Mouse (Mus musculus): ENCODE measurements around the gene Efcab2. TPM values are rescaled to one million over a fixed set of nuclear protein-coding genes. Genes with fewer than 3 reads are reported as not detected.
A peak's percentile ranks its signal among the peaks of the same experiment; 100 is the strongest.

The Efcab2 gene
- polyA plus RNA-seq (2016; fragmentation: Nextera tagmentation; extraction: Ambion mirVana): 7.9 and 8.0 TPM in 2 replicates

DNA sequence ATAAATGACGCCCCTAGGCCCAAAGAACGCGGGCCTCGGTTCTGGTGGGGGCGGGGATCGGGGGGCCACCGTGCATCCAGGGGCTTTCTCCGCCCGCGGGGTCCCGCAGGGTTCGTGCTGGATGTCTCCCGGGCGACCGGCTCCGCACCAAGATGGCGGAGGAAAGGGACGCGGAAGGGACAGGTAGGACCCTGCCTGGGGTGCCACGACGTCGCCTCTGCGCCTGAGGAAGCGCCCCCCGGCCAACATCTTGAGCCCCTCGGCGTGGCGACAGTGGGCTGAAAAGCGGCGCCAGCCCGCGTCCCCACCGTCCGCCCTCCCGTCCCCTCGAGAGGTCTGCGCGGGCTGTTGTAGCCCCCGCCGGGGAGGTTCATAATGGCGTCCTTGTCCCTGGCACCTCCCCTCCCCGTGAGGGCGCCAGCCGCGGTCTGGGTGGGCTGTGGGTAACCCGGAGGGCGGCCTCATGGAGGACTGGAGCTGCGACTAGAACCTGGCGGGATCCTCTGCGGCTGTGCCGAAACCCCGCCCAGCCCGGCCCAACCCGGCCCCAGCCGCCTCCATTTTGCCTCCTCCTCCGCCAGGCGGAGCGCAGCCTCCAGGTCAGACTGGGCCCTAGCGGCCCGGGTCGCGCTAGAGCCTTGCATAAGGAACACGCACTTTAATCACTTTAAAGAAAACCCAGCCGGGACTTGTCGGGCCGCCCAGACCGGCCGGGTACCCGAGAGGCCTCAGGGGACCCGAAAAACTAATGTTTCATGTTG lies at the start of gene Efcab2:
Efcab2 (plus strand) TSS at position 135 of the 761 bp plus-strand sequence.
- peaks cover 14% of the 10 kb centered on the region; the same call in 1 of the 2 replicates for H3K4me1 ChIP-seq
- under 1% methylated on average over 69 of the region's 70 CpGs for whole genome bisulfite sequencing
- H3K9me3 ChIP-seq (replicated peaks): no peaks in the 10 kb centered on the region
- peak within 1 kb of the TSS; percentile 82 for H3K4me3 ChIP-seq
- DNase-seq (ENCODE audit: low spot score): peak; percentile 95
- no peaks in the 10 kb centered on the region for H3K27me3 ChIP-seq (ENCODE audit: low read depth, poor library complexity, severe bottlenecking)
- peak within 1 kb of the TSS; percentile 100 for H3K27ac ChIP-seq (replicated peaks)
- H3K36me3 ChIP-seq: no peaks in the 10 kb centered on the region

DNA sequence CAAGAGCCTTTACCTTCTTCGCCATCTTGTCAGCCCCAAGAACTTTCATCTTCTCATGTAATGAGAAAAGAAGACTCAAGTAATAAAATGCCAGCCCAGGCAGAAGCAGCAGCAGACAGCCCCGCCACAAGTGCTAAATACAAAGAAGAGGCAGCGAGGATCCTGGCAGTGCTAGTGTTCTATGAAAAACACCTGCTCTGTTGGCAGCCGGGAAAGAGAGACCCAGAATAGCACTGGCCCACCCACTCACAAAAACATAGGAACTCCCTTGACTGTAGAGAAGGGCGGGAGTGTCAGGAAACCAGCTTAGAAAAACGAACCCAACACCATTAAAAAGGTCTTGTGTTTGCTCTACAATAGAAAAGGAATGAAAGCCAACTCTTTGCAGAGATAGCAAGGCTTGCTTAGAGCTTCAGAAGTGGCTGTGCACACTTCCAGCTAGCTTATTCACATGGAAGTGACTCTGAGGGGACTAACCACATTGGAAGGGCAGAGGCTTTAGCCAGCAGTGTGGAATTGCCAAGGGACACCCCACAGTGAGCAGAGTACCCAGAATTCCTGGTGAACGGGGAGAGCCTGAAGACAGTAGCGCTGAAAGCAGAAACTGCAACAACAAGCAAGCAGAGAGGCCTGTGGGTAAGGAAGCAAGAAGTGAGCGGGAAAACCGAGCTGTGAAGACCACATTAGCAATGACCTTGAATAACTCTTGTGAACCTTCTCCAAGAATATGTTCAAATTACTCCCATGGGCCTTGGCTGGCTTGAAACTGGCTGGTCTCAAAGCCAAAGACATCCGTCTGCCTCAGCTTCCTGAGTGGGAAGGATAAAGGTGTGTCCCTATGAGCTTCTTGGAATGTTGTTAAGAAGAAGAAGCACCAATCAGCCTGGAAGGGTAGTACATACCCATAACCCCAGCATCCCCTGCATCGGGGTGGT lies 47.8 kb upstream of the Efcab2 start:
- H3K36me3 ChIP-seq: no peaks in the 10 kb centered on the region
- no peaks in the 10 kb centered on the region for H3K9me3 ChIP-seq (replicated peaks)
- H3K4me3 ChIP-seq: no peak overlapping the region
- DNase-seq (ENCODE audit: low spot score): no peak
- H3K4me1 ChIP-seq: 0 out of 2 replicates have a peak, but pooled peaks cover 3% of the 10 kb centered on the region
- H3K27me3 ChIP-seq (ENCODE audit: low read depth, poor library complexity, severe bottlenecking): no peaks in the 10 kb centered on the region
- WGBS: 75% methylated on average over 12 of the region's 12 CpGs
- no peak overlapping the region for H3K27ac ChIP-seq (replicated peaks)

DNA sequence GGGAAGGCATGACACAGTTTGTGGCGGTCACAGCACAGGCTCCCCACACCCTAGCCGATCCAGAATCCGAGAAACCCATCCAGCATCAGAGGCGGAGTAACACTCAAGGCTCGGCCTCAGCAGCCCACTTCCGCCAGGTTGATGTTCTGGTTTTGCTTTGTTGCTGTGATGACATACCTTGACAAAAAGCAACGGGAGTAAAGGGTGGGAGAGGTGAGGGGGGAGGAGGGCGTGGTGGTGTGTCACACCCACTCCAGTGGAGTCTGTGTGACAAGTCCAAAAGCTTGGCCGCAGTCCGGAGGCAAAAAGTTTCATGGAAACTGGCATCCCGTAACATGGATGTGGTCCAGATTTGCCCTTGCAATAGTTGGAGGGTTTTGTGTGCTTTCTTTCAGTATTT lies 45.6 kb upstream of the Efcab2 start:
- 0 out of 2 replicates have a peak, but pooled peaks cover 3% of the 10 kb centered on the region for H3K4me1 ChIP-seq
- no peak for DNase-seq (ENCODE audit: low spot score)
- H3K4me3 ChIP-seq: no peak overlapping the region
- no peaks in the 10 kb centered on the region for H3K36me3 ChIP-seq
- 85% methylated on average over 11 of the region's 11 CpGs for WGBS
- no peak overlapping the region for H3K27ac ChIP-seq (replicated peaks)
- no peaks in the 10 kb centered on the region for H3K27me3 ChIP-seq (ENCODE audit: low read depth, poor library complexity, severe bottlenecking)
- H3K9me3 ChIP-seq (replicated peaks): no peaks in the 10 kb centered on the region

DNA sequence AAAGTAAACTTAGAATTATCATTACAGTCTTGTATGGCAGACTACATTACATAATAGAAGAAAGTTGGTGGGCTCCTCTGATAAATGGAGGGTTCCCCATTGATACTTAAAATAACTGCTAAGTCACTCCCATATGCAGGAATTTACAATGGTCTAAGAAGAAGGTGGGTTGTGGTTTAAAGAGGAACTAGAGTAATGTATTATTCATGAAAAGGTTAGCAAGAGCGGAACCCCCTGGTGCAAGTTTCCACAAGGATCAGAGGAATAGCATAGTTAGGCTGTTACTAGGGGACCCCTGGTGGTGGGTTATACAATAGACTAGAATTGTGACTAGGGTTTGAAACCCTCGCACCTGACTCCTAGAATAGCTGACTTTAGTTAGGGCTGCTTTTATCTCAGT lies 45.2 kb upstream of the Efcab2 start:
- 66% methylated on average over 2 of the region's 2 CpGs for whole genome bisulfite sequencing
- DNase-seq (ENCODE audit: low spot score): no peak
- no peaks in the 10 kb centered on the region for H3K36me3 ChIP-seq

DNA sequence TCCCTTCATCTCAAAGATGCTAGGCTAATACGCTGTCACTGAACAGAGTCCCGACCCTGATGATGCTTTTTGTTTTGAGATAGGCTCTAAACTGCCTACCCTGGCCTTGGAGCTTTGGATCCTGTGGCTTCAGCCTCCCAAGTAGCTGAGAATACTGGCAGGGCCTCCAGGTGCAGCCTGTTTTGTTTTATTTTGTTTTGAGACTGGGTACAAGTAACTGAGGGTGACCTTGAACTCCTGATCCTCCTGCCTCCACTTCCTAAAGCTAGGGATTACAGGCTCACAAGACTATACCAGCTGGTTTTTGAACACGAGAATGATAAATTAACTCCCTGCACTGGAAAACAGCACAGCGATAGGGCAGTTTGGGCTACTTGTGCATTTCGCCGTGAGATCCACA lies 40.7 kb upstream of the Efcab2 start:
- no peaks in the 10 kb centered on the region for H3K36me3 ChIP-seq
- WGBS: 90% methylated on average over 6 of the region's 6 CpGs
- H3K4me3 ChIP-seq: no peak overlapping the region
- H3K4me1 ChIP-seq: peaks cover 25% of the 10 kb centered on the region
- no peaks in the 10 kb centered on the region for H3K9me3 ChIP-seq (replicated peaks)
- no peak for DNase-seq (ENCODE audit: low spot score)
- no peak overlapping the region for H3K27ac ChIP-seq (replicated peaks)
- H3K27me3 ChIP-seq (ENCODE audit: low read depth, poor library complexity, severe bottlenecking): no peaks in the 10 kb centered on the region

More for the DNA sequence above, 45.2 kb upstream of the Efcab2 start:
- no peaks in the 10 kb centered on the region for H3K27me3 ChIP-seq (ENCODE audit: low read depth, poor library complexity, severe bottlenecking)
- H3K4me1 ChIP-seq: 0 out of 2 replicates have a peak, but pooled peaks cover 3% of the 10 kb centered on the region
- no peak overlapping the region for H3K4me3 ChIP-seq
- no peaks in the 10 kb centered on the region for H3K9me3 ChIP-seq (replicated peaks)
- no peak overlapping the region for H3K27ac ChIP-seq (replicated peaks)

DNA sequence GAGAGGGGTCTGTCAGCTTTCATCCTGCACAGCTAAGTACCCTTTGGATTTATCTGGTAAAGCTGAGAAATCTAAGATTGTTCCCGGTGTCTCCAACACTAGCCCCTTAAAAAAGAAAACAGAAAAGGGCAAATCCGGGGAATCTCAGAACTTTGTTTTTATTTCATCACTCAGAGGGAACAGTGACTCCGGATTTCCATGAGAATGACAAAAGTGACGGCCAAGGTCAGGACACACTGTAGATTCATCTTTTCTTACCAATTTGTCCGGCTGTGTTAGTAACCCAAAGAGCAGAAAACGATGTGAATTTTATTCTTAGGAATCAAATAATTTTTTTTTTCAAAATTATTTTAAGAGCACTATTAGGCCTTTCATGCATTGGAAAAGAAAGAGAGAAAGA lies 37.8 kb upstream of the Efcab2 start:
- H3K4me1 ChIP-seq: peaks cover 25% of the 10 kb centered on the region
- 70% methylated on average over 6 of the region's 6 CpGs for WGBS
- peak overlapping the region; percentile 87; the same call in 1 of the 2 replicates for H3K27ac ChIP-seq (replicated peaks)
- peak overlapping the region; percentile 64; the same call in 1 of the 2 replicates for H3K4me3 ChIP-seq
- DNase-seq (ENCODE audit: low spot score): no peak
- H3K9me3 ChIP-seq (replicated peaks): no peaks in the 10 kb centered on the region
- H3K36me3 ChIP-seq: no peaks in the 10 kb centered on the region
- H3K27me3 ChIP-seq (ENCODE audit: low read depth, poor library complexity, severe bottlenecking): no peaks in the 10 kb centered on the region

DNA sequence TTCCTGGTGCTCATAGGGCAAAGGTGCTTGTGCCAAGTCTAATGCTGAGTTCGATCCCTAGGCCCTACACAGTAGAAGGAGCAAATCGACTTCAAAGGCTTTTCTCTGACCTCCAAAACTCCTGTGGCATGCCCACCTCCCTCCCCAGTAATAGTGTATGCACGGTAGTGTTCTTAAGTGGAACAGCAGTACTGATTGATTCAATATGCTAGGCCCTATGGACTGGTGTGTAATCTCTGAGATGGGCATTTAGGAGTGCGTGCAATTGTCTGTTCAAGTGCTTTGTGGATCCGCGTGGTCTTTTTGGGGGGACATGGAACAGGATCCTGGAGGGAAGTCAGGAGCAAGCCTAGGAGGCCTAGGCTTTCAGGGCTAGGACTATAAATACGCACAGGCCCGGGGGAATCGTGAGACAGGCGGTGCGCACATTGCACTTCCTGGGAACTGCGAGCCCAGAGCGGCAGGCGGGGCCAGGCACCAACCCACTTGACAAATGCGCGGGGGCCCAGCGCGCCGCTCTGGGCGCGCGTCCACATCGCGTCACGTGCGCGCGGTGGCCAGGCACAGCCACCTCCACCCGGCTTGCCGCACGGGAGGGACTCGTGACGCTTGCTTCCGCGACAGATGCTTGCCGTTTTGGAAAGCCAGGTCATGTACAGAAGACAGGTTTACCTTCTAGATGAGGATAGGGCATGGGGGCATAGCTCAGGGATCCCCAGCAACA lies 37.2 kb upstream of the Efcab2 start:
- 3% methylated on average over 36 of the region's 36 CpGs for WGBS
- H3K36me3 ChIP-seq: no peaks in the 10 kb centered on the region
- H3K9me3 ChIP-seq (replicated peaks): no peaks in the 10 kb centered on the region
- peak; percentile 83 for DNase-seq (ENCODE audit: low spot score)
- no peaks in the 10 kb centered on the region for H3K27me3 ChIP-seq (ENCODE audit: low read depth, poor library complexity, severe bottlenecking)
- H3K27ac ChIP-seq (replicated peaks): peak overlapping the region; percentile 87
- peak overlapping the region; percentile 64 for H3K4me3 ChIP-seq
- H3K4me1 ChIP-seq: peaks cover 25% of the 10 kb centered on the region

DNA sequence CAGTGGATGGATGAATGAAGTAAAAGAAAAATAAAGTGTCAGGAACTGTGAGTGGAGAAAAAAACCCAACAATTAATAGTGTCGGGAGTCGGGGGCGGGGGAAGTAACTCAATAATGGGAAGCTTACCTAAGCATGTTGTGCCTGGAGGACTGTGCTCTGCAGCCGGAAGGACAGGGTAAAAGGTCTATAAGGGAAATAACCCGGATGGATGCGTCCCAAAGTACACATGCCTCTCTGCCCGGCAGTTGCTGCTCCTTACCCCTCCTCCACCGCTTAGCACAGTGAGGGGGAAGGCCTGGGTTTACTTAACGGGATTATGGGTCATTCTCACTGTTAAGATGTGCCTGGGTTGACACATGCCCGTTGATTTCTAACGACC lies 36.6 kb upstream of the Efcab2 start:
- Histone ChIP-seq H3K27ac (replicated peaks) (peak overlapping the region; percentile 87), H3K9me3 (replicated peaks) (no peaks in the 10 kb centered on the region), H3K27me3 (ENCODE audit: low read depth, poor library complexity, severe bottlenecking) (no peaks in the 10 kb centered on the region), H3K4me1 (peaks cover 25% of the 10 kb centered on the region), H3K4me3 (peak overlapping the region; percentile 64), H3K36me3 (no peaks in the 10 kb centered on the region)
- DNase-seq (ENCODE audit: low spot score): peak; percentile 52
- 1% methylated on average over 11 of the region's 11 CpGs for WGBS

DNA sequence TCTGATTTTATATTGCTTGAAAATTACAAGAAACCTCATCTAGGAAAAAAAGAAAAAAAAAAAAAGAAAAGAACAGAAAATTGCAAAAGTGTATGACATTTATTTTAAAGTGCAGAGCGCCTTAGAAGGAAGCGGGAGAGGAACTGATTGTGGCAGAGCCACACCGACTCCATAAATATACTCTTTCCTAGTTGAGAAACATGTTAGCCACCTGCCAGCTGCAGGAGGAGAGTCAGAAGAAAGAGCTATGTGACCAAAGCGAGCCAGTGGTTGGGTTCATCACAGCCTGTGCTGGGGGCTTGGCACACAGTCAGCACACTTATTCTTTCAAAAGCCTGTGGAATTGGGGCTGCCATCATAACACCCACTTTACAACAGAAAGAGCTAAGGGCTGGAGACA lies 33.2 kb upstream of the Efcab2 start:
- 91% methylated on average over 4 of the region's 4 CpGs for WGBS
- H3K4me1 ChIP-seq: peaks cover 23% of the 10 kb centered on the region

DNA sequence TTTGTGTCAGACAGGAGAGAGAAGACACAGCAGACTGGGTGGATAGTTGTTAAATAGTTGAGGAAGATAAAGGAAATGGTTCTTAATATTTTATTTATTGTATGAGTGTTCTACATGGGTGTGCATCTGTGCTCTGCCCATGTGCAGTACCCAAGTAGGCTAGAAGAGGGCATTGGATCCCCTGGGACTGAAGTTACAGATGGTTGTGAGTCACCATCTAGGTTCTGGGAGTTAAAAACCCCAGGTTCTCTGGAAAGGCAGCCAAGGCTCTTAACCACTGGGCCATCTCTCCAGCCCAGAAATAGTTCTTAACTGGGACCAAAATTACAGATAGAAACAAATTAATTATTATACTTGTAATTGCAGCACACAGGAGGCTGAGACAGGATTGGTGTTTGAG lies 30.5 kb upstream of the Efcab2 start:
- DNase-seq (ENCODE audit: low spot score): no peak
- no peaks in the 10 kb centered on the region for H3K36me3 ChIP-seq
- no peaks in the 10 kb centered on the region for H3K9me3 ChIP-seq (replicated peaks)

More for the DNA sequence above, 33.2 kb upstream of the Efcab2 start:
- Histone ChIP-seq H3K36me3 (no peaks in the 10 kb centered on the region), H3K27me3 (ENCODE audit: low read depth, poor library complexity, severe bottlenecking) (no peaks in the 10 kb centered on the region), H3K27ac (replicated peaks) (no peak overlapping the region), H3K4me3 (no peak overlapping the region), H3K9me3 (replicated peaks) (no peaks in the 10 kb centered on the region)
- no peak for DNase-seq (ENCODE audit: low spot score)

DNA sequence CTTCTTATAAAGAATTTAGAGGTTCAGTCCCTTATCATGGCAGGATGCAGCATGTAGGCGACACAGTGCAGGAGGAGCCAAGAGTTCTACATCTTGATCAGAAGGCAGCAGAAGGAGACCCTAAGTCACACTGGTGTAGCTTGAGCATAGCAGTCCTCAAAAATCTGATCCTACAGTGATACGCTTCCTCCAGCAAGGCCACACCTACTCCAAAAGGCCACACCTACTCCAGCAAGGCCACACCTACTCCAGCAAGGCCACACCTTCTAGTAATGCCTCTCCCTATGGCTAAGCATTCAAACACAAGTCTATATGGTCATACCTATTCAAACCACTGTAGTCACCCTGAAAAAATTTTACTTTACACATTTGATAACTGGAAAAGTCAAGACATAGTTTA lies 29.8 kb upstream of the Efcab2 start:
- H3K27ac ChIP-seq (replicated peaks): no peak overlapping the region
- 88% methylated on average over 2 of the region's 2 CpGs for WGBS
- no peak overlapping the region for H3K4me3 ChIP-seq
- H3K36me3 ChIP-seq: no peaks in the 10 kb centered on the region
- no peak for DNase-seq (ENCODE audit: low spot score)
- no peaks in the 10 kb centered on the region for H3K27me3 ChIP-seq (ENCODE audit: low read depth, poor library complexity, severe bottlenecking)
- H3K4me1 ChIP-seq: no peaks in the 10 kb centered on the region
- H3K9me3 ChIP-seq (replicated peaks): no peaks in the 10 kb centered on the region

More for the DNA sequence above, 30.5 kb upstream of the Efcab2 start:
- H3K4me3 ChIP-seq: no peak overlapping the region
- no peaks in the 10 kb centered on the region for H3K27me3 ChIP-seq (ENCODE audit: low read depth, poor library complexity, severe bottlenecking)
- no peaks in the 10 kb centered on the region for H3K4me1 ChIP-seq
- H3K27ac ChIP-seq (replicated peaks): no peak overlapping the region

DNA sequence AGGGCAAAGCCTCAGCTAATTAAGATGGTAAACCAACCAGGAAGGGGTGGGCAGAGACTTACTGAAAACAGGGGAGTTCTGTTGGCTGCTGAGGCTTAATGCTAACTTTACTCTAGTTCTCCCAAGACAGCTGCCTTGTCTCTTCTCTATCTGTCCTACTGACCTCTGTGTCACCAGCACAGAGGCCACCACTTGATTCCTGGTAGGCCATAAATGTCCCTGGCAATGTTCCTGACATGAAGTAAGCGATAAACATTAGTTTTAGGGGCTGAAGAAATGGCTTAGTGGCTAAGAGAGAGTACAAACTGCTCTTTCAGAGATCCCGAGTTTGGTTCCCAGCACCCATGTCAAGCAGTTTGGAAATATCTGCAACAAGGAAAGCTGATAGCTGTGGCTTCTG lies 29.0 kb upstream of the Efcab2 start:
- Histone ChIP-seq H3K27ac (replicated peaks) (no peak overlapping the region), H3K9me3 (replicated peaks) (no peaks in the 10 kb centered on the region), H3K4me3 (no peak overlapping the region), H3K4me1 (no peaks in the 10 kb centered on the region), H3K27me3 (ENCODE audit: low read depth, poor library complexity, severe bottlenecking) (no peaks in the 10 kb centered on the region), H3K36me3 (no peaks in the 10 kb centered on the region)
- WGBS: 84% methylated on average over 2 of the region's 2 CpGs
- DNase-seq (ENCODE audit: low spot score): no peak

All from midbrain, embryonic 10.5 days (tissue).